Mouse (Mus musculus): Measurements from ENCODE around the gene Nradd. TPM values are rescaled to one million over a fixed set of nuclear protein-coding genes. Genes with fewer than 3 reads are reported as not detected.

Nradd gene
- polyA plus RNA-seq, 1 experiment = 5.7 TPM

- WGBS = 60% methylated on average over 12 of the region's 12 CpGs
- no peak for DNase-seq (ENCODE audit: low read depth, low spot score)
These were observed 1.5 kb downstream of the Nradd start for GRCm38 (mm10) chr9:110622621-110623219.

GRCm38 (mm10) chr9:110620685-110621084, 3.6 kb downstream of the Nradd start:
- WGBS = 96% methylated on average over 7 of the region's 7 CpGs
- no peak for DNase-seq (ENCODE audit: low read depth, low spot score)

GRCm38 (mm10) chr9:110620180-110620579, 4.1 kb downstream of the Nradd start:
- DNase-seq (ENCODE audit: low read depth, low spot score) = no peak
- 69% methylated on average over 7 of the region's 7 CpGs for WGBS

GRCm38 (mm10) chr9:110617081-110617480, 7.2 kb downstream of the Nradd start:
- DNase-seq (ENCODE audit: low read depth, low spot score) = no peak
- WGBS = 67% methylated on average over 3 of the region's 3 CpGs

- no peak for DNase-seq (ENCODE audit: low read depth, low spot score)
- WGBS = 78% methylated on average over 3 of the region's 3 CpGs
These were observed 12.8 kb downstream of the Nradd start for GRCm38 (mm10) chr9:110611471-110611870.

GRCm38 (mm10) chr9:110583521-110583920, 40.7 kb downstream of the Nradd start:
- WGBS = 59% methylated on average over 1 of the region's 1 CpGs
- DNase-seq (ENCODE audit: low read depth, low spot score) = no peak

- DNase-seq (ENCODE audit: low read depth, low spot score) = no peak
- WGBS = 74% methylated on average over 2 of the region's 2 CpGs
These were observed 42.1 kb downstream of the Nradd start for GRCm38 (mm10) chr9:110582161-110582560.

Other genes with a start within 250 kb of the Nradd start
- gene Ptpn23, start 216.2 kb downstream of the Nradd start, polyA plus RNA-seq (2012; rRNA removed) = 14.7 and 16.8 TPM in 2 replicates
- not detected in 2 replicates for gene Ngp, start 204.7 kb downstream of the Nradd start, polyA plus RNA-seq (2012; rRNA removed)
- gene Klhl18, start 147.8 kb downstream of the Nradd start, polyA plus RNA-seq (2012; rRNA removed) = 13.2 and 19.1 TPM in 2 replicates
- gene Kif9, start 147.5 kb downstream of the Nradd start, polyA plus RNA-seq (2012; rRNA removed) = 0.69 and 0.78 TPM in 2 replicates
- 28.3 and 33.9 TPM in 2 replicates for gene Setd2, start 91.9 kb downstream of the Nradd start, polyA plus RNA-seq (2012; rRNA removed)
- gene Nbeal2, start 29.7 kb upstream of the Nradd start, polyA plus RNA-seq (2012; rRNA removed) = 19.3 and 25.2 TPM in 2 replicates
- 128 and 129 TPM in 2 replicates for gene Ccdc12, start 32.1 kb upstream of the Nradd start, polyA plus RNA-seq (2012; rRNA removed)
- 0.17 TPM in 1 of 2 replicates, not detected in the other for gene Myl3, start 117.4 kb upstream of the Nradd start, polyA plus RNA-seq (2012; rRNA removed)
- gene Pth1r, start 122.7 kb upstream of the Nradd start, polyA plus RNA-seq (2012; rRNA removed) = 7.9 and 8.8 TPM in 2 replicates
- gene Prss42, start 173.7 kb upstream of the Nradd start, polyA plus RNA-seq (2012; rRNA removed) = not detected in 2 replicates
- gene Prss44, start 189.5 kb upstream of the Nradd start, polyA plus RNA-seq (2012; rRNA removed) = not detected in 2 replicates
- gene Prss43, start 202.2 kb upstream of the Nradd start, polyA plus RNA-seq (2012; rRNA removed) = not detected in 2 replicates
- not detected in 2 replicates for gene Prss45, start 210.1 kb upstream of the Nradd start, polyA plus RNA-seq (2012; rRNA removed)
- gene Prss46, start 220.1 kb upstream of the Nradd start, polyA plus RNA-seq (2012; rRNA removed) = not detected in 2 replicates
- not detected in 2 replicates for gene Prss50, start 233.5 kb upstream of the Nradd start, polyA plus RNA-seq (2012; rRNA removed)